Mouse (Mus musculus) hematopoietic stem cell, adult 5-6 weeks (primary cell): Measurements from ENCODE around the gene Tm6sf2. TPM values are rescaled to one million over a fixed set of nuclear protein-coding genes. Genes with fewer than 3 reads are reported as not detected.
A peak's percentile ranks its signal among the peaks of the same experiment; 100 is the strongest.
"Not testable (repeated sequence)": the region's sequence is repeated elsewhere in the genome, so short reads cannot be mapped to it uniquely, and the experiment has no call there.

Experiments
- ATAC-seq, 2 experiments: fragments of 125-278 bp in 1 of 2; replicated peaks in 1 of 2; 2 replicates each; pipeline ENCODE4 v1.8.0; 2016 to 2017; ENCODE audit warnings: inconsistent platforms in 2 of 2, mild to moderate bottlenecking in 2 of 2, moderate number of reproducible peaks in 2 of 2, low read depth in 1 of 2, moderate TSS enrichment in 1 of 2; ENCODE audit not compliant: low FRiP score in 2 of 2, poor library complexity in 2 of 2, severe bottlenecking in 2 of 2, insufficient read depth in 1 of 2, low TSS enrichment in 1 of 2
- total RNA-seq: library from RNA; stranded (forward); fragments of 172-1452, 232-1000 nt; gene quantifications from 2 replicates; pipeline ENCODE4 v1.2.3, GENCODE M21; 2017

Tm6sf2 gene
- 0.63 TPM in 1 of 2 replicates, not detected in the other for total RNA-seq

DNA sequence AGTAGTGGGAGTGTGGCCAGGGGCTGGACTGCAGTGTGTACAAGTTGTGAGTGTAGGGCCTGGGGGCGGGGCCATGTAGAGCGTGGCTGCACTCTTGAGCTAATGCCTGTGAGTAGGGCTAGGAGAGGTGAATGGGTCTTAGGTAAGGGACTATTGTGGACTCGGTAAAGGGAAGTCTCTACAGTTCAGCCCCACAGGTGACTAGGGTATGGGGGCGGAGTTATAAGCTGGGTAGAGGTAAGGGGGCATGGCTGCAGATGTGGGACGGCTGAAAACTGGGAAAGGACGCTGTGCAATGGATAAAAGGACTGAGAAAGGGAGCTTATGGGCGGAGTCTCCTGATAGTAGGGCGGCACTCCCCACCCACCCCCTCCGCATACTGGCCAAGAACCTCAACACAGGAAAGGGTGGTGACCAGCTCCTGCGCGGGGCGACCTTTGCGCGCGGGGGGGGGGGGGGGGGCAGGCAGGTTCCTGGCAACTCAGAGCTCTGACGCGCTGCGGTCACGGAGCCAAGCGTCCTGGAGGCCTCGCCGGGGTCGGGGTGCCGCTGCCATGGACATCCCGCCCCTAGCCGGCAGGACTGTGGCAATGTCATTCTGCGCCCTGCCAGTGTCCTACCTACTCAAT is at the start of gene Tm6sf2:
TSS of gene Tm6sf2 (plus strand) at position 484 of the 629 bp plus-strand sequence.
- peak; percentile 23 to 48 for ATAC-seq

GRCm38 (mm10) chr8:70023596-70023995 is 49.1 kb upstream of the Tm6sf2 start:
- ATAC-seq = no peak

DNA sequence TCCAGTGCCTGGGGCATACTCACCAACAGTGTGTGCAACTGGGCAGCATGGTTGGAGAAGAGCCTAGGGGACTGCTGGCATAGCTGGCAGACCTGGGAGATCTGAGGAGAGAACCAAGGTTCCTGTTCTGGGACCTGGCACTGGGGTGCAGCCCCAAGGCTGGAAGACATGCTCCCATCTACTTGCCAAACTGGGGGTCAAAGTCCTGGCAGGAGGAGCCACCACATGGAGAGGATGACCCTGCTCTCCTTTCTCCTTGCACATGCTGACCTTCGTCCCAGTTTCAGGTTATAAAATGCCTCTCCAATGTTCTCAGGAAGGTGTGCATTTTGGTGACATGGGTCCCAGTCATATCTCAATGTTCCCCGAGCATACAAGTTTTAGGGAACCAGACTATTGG is 46.6 kb upstream of the Tm6sf2 start:
- ATAC-seq = no peak

DNA sequence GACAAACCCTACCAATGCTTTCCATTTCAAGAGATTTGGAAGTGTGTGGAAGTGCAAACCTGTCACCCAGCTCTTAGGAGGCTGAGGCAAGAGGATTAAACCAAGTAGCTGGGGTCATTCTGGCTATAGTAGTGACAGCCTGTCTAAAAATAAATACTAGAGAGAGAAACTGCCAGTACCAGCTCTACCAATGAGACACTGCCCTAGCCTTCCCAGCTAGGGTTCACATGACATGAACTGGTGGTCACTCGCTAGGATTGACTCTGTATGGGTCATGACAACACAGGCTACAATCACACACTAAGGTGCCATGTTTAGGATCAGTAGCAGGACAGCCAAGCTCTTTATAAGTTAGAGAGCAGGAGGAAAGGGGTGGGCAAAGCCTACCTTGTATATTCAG is 42.5 kb upstream of the Tm6sf2 start:
- ATAC-seq = no peak

DNA sequence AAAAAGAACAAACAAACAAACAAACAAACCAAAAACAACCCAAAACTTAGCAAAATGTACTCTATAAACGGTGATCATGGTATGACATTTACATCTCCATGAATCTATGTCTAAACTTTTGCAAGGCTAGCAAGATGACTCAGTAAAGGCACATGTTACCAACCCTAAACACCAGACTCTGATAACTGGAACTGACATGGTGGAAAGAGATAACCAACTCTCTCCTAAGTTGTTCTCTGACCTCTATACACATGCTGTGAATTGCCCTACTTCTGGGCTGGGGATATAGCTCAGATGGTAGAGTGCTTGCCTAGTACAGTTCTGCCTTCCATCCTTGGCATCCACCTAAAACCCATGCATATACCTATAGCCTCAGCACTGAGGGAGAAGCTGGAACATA is 34.7 kb upstream of the Tm6sf2 start:
- no peak for ATAC-seq

DNA sequence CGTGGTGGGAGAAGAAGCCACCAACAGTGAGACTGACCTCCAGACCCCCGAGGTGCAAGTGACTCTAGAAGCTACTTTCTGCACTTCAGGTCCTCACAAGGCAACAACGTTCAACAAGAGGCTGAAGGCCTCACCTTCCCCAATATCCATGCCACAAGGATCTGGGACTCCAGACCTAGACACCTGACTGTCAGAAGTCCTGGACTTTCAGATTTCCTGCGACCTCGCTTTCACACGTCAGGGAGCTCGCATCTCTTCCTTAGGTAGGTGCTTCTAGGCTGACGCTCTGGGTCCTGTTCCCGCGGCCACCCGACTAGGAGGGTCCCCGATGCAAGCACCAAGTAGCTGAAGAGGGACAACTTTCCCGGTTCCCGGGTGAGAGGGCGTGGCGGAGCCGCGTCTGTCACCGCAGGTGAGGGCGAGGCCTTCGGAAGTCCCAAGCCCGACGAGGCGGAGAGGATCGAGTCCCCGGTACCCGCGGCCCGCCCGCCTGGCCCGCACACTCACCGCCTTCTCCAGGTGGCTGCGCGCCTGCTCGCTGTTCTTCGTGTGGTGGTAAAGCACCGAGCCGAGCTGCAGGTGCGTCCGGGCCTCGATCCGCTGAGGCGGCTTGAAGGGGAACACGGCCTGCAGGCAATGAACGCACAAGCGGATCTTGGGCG is 30.7 kb upstream of the Tm6sf2 start:
- ATAC-seq = no peak

DNA sequence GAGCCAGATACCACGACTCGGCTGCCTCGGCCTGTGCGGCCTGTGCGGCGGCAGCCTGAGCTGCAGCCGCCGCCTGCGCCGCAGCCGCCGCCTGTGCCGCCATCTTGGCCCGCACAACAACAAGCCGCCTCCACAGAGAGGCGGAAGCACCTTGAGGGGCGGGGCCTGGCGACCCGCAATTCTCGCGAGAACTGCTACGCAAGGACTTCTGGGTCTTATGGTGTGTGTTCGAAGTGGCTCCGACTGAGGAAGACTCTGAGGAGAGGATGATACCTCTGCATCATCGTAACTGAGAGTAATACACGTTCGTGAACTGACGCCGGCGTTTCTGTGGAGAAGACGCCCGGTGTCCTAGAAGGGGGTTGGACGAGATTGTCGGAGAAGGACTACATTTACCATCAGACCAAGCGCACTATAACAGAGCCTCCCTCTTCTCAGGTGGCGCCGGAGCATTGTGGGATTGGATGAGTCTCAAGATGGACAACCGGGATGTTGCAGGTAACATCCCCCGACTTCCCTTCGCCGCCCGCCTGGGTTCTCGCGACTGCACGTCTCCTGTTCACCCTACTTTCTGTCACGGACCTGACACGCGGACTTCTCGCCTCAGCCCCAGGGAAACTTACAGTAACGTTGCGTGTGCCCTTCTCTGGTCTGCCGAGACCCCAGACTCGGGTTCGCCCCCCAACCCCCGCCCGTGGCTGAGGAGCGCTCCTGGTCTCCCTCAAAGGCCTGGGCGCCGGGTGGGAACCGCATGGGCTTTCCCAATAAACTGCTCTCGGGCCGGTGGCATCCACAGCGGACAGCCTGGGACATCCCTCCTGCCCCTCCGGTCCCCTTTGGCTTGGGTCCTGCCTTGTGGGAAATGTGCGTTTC is 29.9 kb upstream of the Tm6sf2 start, which contains the start of the genes Mau2 and Sugp1:
TSS of gene Mau2 (minus strand) at position 152 of the 873 bp plus-strand sequence.
TSS of gene Sugp1 (plus strand) at position 231 of the 873 bp plus-strand sequence.
- ATAC-seq = peak; percentile 95 to 96

DNA sequence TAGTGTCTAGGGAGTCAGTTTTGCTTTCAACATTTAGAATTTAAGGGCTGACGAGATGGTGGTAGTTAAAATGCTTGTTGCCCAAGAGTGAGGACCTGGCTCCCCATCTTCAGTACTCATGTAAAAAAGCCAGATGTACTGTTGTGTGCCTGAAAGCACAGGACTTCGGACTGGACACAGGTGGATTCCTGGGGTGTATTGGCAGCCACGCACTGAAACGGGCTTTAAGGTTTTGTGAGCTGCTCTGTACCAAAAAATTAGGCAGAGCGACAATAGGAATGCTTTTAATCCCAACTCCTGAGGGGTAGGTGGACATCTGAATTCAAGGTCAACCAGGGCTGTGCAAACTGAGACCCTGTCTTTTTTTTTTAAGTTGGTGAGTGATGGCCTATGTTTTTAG is 28.7 kb upstream of the Tm6sf2 start:
- no peak for ATAC-seq

- ATAC-seq = no peak
Measured at GRCm38 (mm10) chr8:70049662-70050061, 23.1 kb upstream of the Tm6sf2 start.

DNA sequence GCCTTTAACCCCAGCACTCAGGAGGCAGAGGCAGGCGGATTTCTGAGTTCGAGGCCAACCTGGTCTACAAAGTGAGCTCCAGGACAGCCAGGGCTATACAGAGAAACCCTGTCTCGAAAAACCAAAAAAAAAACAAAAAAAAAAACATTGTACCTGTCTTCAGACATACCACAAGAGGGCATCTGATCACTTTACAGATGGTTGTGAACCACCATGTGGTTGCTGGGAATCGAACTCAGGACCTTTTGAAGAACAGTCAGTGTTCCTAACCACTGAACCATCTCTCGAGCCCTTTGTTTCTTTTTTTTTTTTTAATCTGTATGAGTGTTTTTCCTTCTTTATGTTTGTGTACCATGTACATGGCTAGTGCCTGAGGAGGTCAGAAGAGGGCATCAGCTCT is 22.3 kb upstream of the Tm6sf2 start:
- not testable (repeated sequence) for ATAC-seq

GRCm38 (mm10) chr8:70057721-70058120 is 15.0 kb upstream of the Tm6sf2 start:
- ATAC-seq = no peak

DNA sequence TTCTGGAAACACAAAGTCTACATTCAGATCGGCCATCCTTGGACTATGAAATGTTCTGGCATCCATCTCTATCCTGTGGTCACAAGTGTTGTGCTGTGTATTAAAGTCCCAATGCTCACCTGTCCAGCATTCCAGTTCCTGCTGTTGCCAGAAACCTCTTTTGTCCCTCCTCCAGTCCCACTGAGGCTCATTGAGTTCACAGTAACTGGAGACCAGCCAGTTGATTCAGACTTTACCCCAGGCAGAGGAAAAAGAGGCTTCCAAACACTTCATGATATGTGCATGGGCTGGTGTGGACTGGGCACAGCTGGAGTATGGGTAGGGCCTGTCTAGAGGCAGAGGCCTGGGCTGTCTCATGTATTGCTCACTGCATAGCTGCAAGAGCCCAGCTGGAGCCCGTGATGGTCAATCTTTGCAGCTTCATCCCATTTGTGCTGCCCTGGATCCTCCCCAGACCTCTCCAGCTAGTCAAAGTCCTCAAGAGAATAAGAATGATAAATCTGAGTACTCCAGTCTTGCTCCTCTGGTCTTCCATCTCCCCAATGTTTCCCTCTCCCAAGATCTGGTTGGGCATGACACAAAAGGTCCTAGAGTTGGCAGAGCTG is 786 bp upstream of the Tm6sf2 start:
- ATAC-seq = no peak

DNA sequence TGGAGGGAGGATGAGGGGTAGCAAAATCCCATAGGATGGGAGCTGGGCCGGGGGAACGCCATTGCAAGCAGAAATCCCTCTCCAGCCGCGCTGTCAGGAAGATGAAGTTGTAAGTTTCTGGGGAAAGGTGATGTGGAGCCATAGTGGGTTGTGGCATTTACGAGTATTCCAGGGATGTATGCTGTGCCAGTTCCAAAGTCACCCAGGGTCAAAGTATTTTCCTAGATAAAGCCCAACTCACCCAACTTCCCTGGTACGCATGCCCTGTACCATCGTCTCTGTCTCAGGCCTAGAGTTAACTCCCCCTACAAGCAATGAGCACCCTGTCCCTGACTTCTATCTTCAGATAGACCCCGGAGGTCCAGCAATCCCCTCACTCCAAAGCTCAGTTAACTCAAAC is 396 bp downstream of the Tm6sf2 start:
- ATAC-seq = no peak

DNA sequence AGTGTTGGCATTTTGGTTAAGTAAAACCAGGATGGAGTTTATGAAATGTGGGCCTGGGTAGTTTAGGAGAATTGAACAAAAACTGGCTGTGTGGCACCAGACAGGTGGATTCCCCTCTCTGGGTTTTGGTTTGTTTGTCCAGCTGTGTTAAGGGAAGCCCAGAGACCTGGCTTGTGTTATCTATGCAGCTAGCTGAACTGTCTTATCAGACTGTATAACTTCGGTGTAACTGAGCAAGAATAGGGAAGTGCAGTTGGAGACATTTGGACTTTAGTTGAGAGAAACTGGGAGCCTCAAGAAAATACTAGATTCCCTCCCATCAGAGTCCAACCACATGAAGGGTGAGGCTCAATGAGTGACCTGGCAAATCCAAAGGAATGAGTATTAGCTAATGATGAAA is 958 bp downstream of the Tm6sf2 start:
- ATAC-seq = no peak

DNA sequence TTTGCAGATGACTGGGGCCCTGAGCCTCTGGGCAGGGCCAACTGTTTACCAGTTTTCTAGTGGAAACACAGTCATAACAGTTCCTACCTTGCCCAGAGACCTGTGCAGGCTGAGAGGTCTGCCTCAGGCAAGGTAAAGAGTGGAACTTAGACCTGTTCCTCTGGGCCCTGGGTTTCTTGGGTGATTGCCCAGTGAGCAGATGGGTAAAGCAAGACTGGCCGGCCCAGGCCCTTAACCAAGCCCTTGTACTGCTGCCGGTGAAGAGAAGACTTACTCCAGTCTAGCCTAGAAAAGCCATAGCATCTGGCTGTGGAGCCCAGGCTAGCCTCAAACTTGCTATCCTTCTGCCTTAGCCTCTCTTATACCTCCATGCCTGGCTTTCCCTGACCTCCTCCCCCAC is 9.3 kb downstream of the Tm6sf2 start:
- no peak for ATAC-seq

- no peak for ATAC-seq
Measured at GRCm38 (mm10) chr8:70083285-70083684, 10.6 kb downstream of the Tm6sf2 start, which contains the start of gene Hapln4. Hapln4 (plus strand) TSS chr8:70083457.

DNA sequence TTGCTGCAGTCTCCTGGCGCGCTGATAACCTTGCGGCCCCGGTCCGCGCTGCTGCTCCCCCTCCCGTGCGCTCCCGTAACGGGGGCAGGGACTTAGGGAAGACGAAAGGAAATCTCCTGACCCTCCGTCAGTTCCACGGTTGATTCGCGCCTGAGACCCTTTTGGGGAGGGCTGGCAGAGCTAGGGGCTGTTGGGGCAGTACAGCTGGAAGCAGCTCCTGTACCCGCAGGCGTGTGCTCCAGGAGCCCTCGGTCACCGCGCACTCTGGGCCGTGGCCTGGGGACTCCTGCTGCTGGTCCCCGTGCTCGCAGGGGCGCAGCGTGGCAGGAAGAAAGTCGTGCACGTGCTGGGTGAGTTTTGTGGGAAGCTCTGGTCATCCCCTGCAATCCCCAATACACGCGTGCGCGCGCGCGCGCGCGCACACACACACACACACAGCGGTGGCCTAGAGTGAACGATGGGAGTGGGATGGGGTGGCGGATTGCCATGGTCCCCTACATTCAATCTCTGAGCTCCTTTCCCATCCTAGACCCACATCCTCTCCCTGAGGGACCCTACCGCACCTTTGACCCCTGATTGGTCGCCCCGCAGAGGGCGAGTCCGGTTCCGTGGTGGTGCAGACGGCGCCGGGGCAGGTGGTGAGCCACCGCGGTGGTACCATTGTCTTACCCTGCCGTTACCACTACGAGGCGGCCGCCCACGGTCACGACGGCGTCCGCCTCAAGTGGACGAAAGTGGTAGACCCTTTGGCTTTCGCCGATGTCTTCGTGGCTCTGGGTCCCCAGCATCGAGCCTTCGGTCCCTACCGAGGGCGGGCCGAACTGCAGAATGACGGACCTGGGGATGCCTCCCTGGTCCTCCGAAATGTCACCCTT is 11.7 kb downstream of the Tm6sf2 start:
- ATAC-seq = no peak
